Mouse (Mus musculus): ENCODE data around the gene Fli1. TPM values are rescaled to one million over a fixed set of nuclear protein-coding genes. Genes with fewer than 3 reads are reported as not detected.

Fli1 gene
- polyA plus RNA-seq, 1 experiment from 2014 or later = 48.0 TPM

- Histone ChIP-seq H3K9me3 (replicated peaks; ENCODE audit: control insufficient read depth, low read length) (no peaks in the 10 kb centered on the region), H3K36me3 (replicated peaks; ENCODE audit: control insufficient read depth, insufficient read depth, low read depth, low read length) (no peaks in the 10 kb centered on the region), H3K9ac (replicated peaks; ENCODE audit: low read length) (0 out of 2 replicates have a peak overlapping the region, but pooled peaks have one; percentile 5), H3K4me3 (ENCODE audit: low read depth, low read length) (no peak overlapping the region), H3K4me1 (ENCODE audit: control insufficient read depth, insufficient read depth, low read length) (peaks cover 13% of the 10 kb centered on the region), H3K27me3 (ENCODE audit: control insufficient read depth, insufficient read depth, low read length) (no peaks in the 10 kb centered on the region), H3K27ac (replicated peaks; ENCODE audit: low read depth, low read length) (peak overlapping the region; percentile 43; the same call in 1 of the 2 replicates), H3K4me2 (ENCODE audit: low read depth, low read length) (peak overlapping the region; percentile 3; the same call in 1 of the 2 replicates)
- ATAC-seq (replicated peaks; ENCODE audit: insufficient number of reproducible peaks, low FRiP score, low TSS enrichment, low read depth) (no peak), DNase-seq (ENCODE audit: low spot score) (no peak)
- WGBS = 55% methylated on average over 13 of the region's 13 CpGs
Observed at GRCm38 (mm10) chr9:32518351-32519075, 24.1 kb downstream of the Fli1 start.

DNA sequence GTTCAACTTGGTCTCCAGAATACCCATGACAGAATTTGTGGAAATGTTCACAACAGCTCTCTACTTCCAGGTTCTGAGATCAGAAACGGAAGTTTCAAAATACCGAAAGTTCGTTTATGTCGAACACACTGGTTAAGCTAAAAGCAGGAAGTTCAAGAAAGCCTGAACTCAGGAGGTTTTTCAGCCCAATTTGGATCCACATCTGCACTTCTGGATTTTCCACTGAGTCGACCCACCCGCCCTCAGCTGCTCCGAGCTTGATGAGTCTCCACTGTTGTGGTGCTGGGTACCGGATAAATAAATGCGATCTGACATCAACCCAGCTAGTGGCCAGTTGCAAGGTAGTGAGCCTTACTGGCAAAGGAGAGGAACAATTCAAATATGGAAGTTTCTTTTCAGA lies 26.0 kb downstream of the Fli1 start:
- WGBS = 76% methylated on average over 9 of the region's 9 CpGs
- DNase-seq (ENCODE audit: low spot score) (no peak), ATAC-seq (replicated peaks; ENCODE audit: insufficient number of reproducible peaks, low FRiP score, low TSS enrichment, low read depth) (no peak)
- no peaks in the 10 kb centered on the region for H3K27me3 ChIP-seq (ENCODE audit: control insufficient read depth, insufficient read depth, low read length)
- H3K9ac ChIP-seq (replicated peaks; ENCODE audit: low read length) = no peak overlapping the region
- no peaks in the 10 kb centered on the region for H3K9me3 ChIP-seq (replicated peaks; ENCODE audit: control insufficient read depth, low read length)
- H3K4me2 ChIP-seq (ENCODE audit: low read depth, low read length) = no peak overlapping the region
- H3K27ac ChIP-seq (replicated peaks; ENCODE audit: low read depth, low read length) = no peak overlapping the region
- no peaks in the 10 kb centered on the region for H3K36me3 ChIP-seq (replicated peaks; ENCODE audit: control insufficient read depth, insufficient read depth, low read depth, low read length)
- H3K4me3 ChIP-seq (ENCODE audit: low read depth, low read length) = no peak overlapping the region
- peaks cover 13% of the 10 kb centered on the region for H3K4me1 ChIP-seq (ENCODE audit: control insufficient read depth, insufficient read depth, low read length)

- Histone ChIP-seq H3K4me1 (ENCODE audit: control insufficient read depth, insufficient read depth, low read length) (peaks cover 13% of the 10 kb centered on the region), H3K27ac (replicated peaks; ENCODE audit: low read depth, low read length) (no peak overlapping the region), H3K4me2 (ENCODE audit: low read depth, low read length) (no peak overlapping the region), H3K27me3 (ENCODE audit: control insufficient read depth, insufficient read depth, low read length) (no peaks in the 10 kb centered on the region), H3K36me3 (replicated peaks; ENCODE audit: control insufficient read depth, insufficient read depth, low read depth, low read length) (no peaks in the 10 kb centered on the region), H3K9me3 (replicated peaks; ENCODE audit: control insufficient read depth, low read length) (no peaks in the 10 kb centered on the region), H3K9ac (replicated peaks; ENCODE audit: low read length) (no peak overlapping the region), H3K4me3 (ENCODE audit: low read depth, low read length) (no peak overlapping the region)
- no peak for ATAC-seq (replicated peaks; ENCODE audit: insufficient number of reproducible peaks, low FRiP score, low TSS enrichment, low read depth)
- WGBS = 79% methylated on average over 10 of the region's 10 CpGs
- DNase-seq (ENCODE audit: low spot score) = no peak
Observed at GRCm38 (mm10) chr9:32515894-32516686, 26.6 kb downstream of the Fli1 start.

- peak overlapping the region; percentile 47; the same call in 1 of the 2 replicates for H3K27ac ChIP-seq (replicated peaks; ENCODE audit: low read depth, low read length)
- no peak for ATAC-seq (replicated peaks; ENCODE audit: insufficient number of reproducible peaks, low FRiP score, low TSS enrichment, low read depth)
- H3K4me1 ChIP-seq (ENCODE audit: control insufficient read depth, insufficient read depth, low read length) = peaks cover 12% of the 10 kb centered on the region
- H3K27me3 ChIP-seq (ENCODE audit: control insufficient read depth, insufficient read depth, low read length) = no peaks in the 10 kb centered on the region
- H3K9ac ChIP-seq (replicated peaks; ENCODE audit: low read length) = peak overlapping the region; percentile 34
- 24% methylated on average over 6 of the region's 6 CpGs for WGBS
- peak; percentile 59 for DNase-seq (ENCODE audit: low spot score)
- no peak overlapping the region for H3K4me3 ChIP-seq (ENCODE audit: low read depth, low read length)
- no peaks in the 10 kb centered on the region for H3K9me3 ChIP-seq (replicated peaks; ENCODE audit: control insufficient read depth, low read length)
- no peak overlapping the region for H3K4me2 ChIP-seq (ENCODE audit: low read depth, low read length)
- no peaks in the 10 kb centered on the region for H3K36me3 ChIP-seq (replicated peaks; ENCODE audit: control insufficient read depth, insufficient read depth, low read depth, low read length)
Observed at GRCm38 (mm10) chr9:32514406-32515058, 28.1 kb downstream of the Fli1 start.

DNA sequence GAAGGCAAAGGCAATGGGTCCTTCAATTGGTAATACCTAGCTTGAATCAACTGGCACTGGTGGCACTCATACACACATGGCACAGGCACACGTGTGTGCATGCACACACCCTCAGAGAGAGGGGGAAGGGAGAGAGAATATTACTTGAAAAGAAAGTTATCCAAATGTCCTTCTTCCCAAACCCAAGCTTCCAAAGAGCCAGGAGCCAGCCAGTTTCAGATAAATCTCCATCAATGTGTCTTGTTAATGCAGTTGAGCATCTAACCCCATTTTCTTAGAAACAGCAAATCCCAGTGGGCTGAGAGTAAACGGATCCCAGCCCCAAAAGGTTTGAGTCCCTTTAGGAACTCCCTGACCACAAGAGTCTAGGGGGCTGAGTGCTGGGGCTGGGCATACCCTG lies 29.2 kb downstream of the Fli1 start:
- Histone ChIP-seq H3K36me3 (replicated peaks; ENCODE audit: control insufficient read depth, insufficient read depth, low read depth, low read length) (no peaks in the 10 kb centered on the region), H3K4me1 (ENCODE audit: control insufficient read depth, insufficient read depth, low read length) (peaks cover 6% of the 10 kb centered on the region), H3K4me2 (ENCODE audit: low read depth, low read length) (no peak overlapping the region), H3K4me3 (ENCODE audit: low read depth, low read length) (no peak overlapping the region), H3K27me3 (ENCODE audit: control insufficient read depth, insufficient read depth, low read length) (no peaks in the 10 kb centered on the region), H3K9me3 (replicated peaks; ENCODE audit: control insufficient read depth, low read length) (no peaks in the 10 kb centered on the region), H3K27ac (replicated peaks; ENCODE audit: low read depth, low read length) (no peak overlapping the region), H3K9ac (replicated peaks; ENCODE audit: low read length) (no peak overlapping the region)
- DNase-seq (ENCODE audit: low spot score) (no peak), ATAC-seq (replicated peaks; ENCODE audit: insufficient number of reproducible peaks, low FRiP score, low TSS enrichment, low read depth) (no peak)
- 73% methylated on average over 2 of the region's 2 CpGs for WGBS

- Histone ChIP-seq H3K36me3 (replicated peaks; ENCODE audit: control insufficient read depth, insufficient read depth, low read depth, low read length) (no peaks in the 10 kb centered on the region), H3K4me3 (ENCODE audit: low read depth, low read length) (no peak overlapping the region), H3K9ac (replicated peaks; ENCODE audit: low read length) (no peak overlapping the region), H3K9me3 (replicated peaks; ENCODE audit: control insufficient read depth, low read length) (no peaks in the 10 kb centered on the region), H3K27ac (replicated peaks; ENCODE audit: low read depth, low read length) (no peak overlapping the region), H3K4me1 (ENCODE audit: control insufficient read depth, insufficient read depth, low read length) (peaks cover 14% of the 10 kb centered on the region), H3K4me2 (ENCODE audit: low read depth, low read length) (no peak overlapping the region), H3K27me3 (ENCODE audit: control insufficient read depth, insufficient read depth, low read length) (no peaks in the 10 kb centered on the region)
- WGBS = 79% methylated on average over 7 of the region's 7 CpGs
- no peak for ATAC-seq (replicated peaks; ENCODE audit: insufficient number of reproducible peaks, low FRiP score, low TSS enrichment, low read depth)
- no peak for DNase-seq (ENCODE audit: low spot score)
Observed at GRCm38 (mm10) chr9:32510454-32511263, 32.0 kb downstream of the Fli1 start.

DNA sequence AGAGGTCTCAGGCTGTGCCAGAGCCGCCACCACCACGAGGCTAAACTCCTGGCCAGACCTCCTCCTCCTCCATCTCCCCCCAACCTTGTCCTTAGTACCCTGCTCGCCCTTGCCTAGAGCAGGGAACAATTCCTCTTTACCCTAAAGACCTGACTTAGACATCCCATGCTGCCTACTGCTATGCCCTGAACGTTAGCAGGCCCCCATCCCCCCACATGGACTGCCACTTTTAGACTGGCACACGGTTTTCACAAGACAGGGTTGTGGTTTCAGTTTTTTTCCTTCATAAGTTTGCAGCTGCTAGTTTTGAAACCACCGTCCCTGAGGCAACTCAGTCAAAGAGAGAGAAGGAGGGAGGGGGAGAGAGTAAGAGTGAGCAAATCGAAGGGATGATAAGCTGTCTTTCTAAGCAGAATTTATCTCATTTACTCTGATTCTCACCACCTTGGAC lies 32.9 kb downstream of the Fli1 start:
- DNase-seq (ENCODE audit: low spot score) (no peak), ATAC-seq (replicated peaks; ENCODE audit: insufficient number of reproducible peaks, low FRiP score, low TSS enrichment, low read depth) (no peak)
- 69% methylated on average over 7 of the region's 7 CpGs for WGBS
- H3K27me3 ChIP-seq (ENCODE audit: control insufficient read depth, insufficient read depth, low read length) = no peaks in the 10 kb centered on the region
- H3K9ac ChIP-seq (replicated peaks; ENCODE audit: low read length) = no peak overlapping the region
- H3K27ac ChIP-seq (replicated peaks; ENCODE audit: low read depth, low read length) = no peak overlapping the region
- H3K4me3 ChIP-seq (ENCODE audit: low read depth, low read length) = no peak overlapping the region
- no peak overlapping the region for H3K4me2 ChIP-seq (ENCODE audit: low read depth, low read length)
- peaks cover 14% of the 10 kb centered on the region for H3K4me1 ChIP-seq (ENCODE audit: control insufficient read depth, insufficient read depth, low read length)
- no peaks in the 10 kb centered on the region for H3K36me3 ChIP-seq (replicated peaks; ENCODE audit: control insufficient read depth, insufficient read depth, low read depth, low read length)
- no peaks in the 10 kb centered on the region for H3K9me3 ChIP-seq (replicated peaks; ENCODE audit: control insufficient read depth, low read length)
